Mouse (Mus musculus): ENCODE results near the gene Trpc3.

- TF ChIP-seq POLR2A (IDR thresholded peaks at IDR 0.05; ENCODE audit: borderline replicate concordance, extremely low read depth, insufficient read depth, insufficient read length, poor library complexity, severe bottlenecking) = peak; percentile 63; the same call in 1 of the 2 replicates
- peak; percentile 39; the same call in 1 of the 2 replicates for TF ChIP-seq CTCF (IDR thresholded peaks at IDR 0.05; ENCODE audit: borderline replicate concordance, extremely low read depth, insufficient read depth, insufficient read length)
Observed at GRCm38 (mm10) chr3:36689392-36690291, at the start of gene Trpc3.

Measured in brain, embryonic 14.5 days (tissue).